Mouse (Mus musculus) cortical plate, adult 2 months (tissue): ENCODE results near the gene Lsmem1.

ENCODE experiments used
- CTCF ChIP-seq: fragments of 200-500 bp; IDR thresholded peaks from 2 replicates; pipeline ENCODE4 v1.5.1; 2011; ENCODE audit warnings: mild to moderate bottlenecking, control low read depth, low read length; ENCODE audit not compliant: insufficient read depth; ENCODE audit errors: extremely low read depth
- POLR2A ChIP-seq: fragments of 200-500 bp; IDR thresholded peaks from 2 replicates; pipeline ENCODE4 v1.6.1; 2011; ENCODE audit warnings: mild to moderate bottlenecking, low read length, control low read depth; ENCODE audit not compliant: insufficient read depth; ENCODE audit errors: extremely low read depth

DNA sequence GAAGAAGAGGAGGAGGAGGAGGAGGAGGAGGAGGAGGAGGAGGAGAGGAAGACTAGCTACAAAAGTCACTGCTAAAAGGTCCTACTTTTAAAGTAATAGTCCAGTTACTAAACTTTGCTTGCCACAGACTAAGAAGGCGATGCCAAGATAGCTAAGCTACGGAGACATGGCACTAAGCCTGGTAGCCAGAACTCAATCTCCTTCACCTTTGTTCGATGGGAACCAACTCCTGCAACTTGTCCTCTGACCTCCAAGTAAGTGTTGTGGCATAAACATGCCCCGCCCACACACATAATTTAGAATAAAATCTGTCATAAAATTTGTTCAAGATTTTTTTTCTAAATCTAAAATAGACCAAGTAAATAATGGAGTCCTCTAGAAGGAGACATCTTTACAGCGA lies 1.3 kb downstream of the Lsmem1 start:
- no peak for TF ChIP-seq CTCF
- no peak for TF ChIP-seq POLR2A
